Mouse (Mus musculus) embryonic facial prominence, embryonic 14.5 days (tissue): ENCODE measurements around the gene Cul3. TPM values are rescaled to one million over a fixed set of nuclear protein-coding genes. Genes with fewer than 3 reads are reported as not detected.

ENCODE experiments used
- ATAC-seq: fragments of 200-750 bp; cut with Nextera tagmentation; 2 replicates; pipeline ENCODE4 v1.8.0; 2017; ENCODE audit warnings: low read depth, moderate number of reproducible peaks, moderate TSS enrichment
- DNase-seq: peaks from one replicate; pipeline ENCODE4 v3.0.0-alpha.2; 2015; ENCODE audit warnings: low spot score
- H3K27ac ChIP-seq: fragments of 300-500 bp; sonication (generic); replicated peaks from 2 replicates; pipeline ENCODE4 v1.5.1; 2014; ENCODE audit warnings: low read depth, mild to moderate bottlenecking, low read length, moderate library complexity
- H3K27me3 ChIP-seq: fragments of 300-500 bp; sonication (generic); replicated peaks from 2 replicates; pipeline ENCODE4 v1.6.1; 2014; ENCODE audit warnings: low read length; ENCODE audit not compliant: control insufficient read depth, insufficient read depth
- H3K36me3 ChIP-seq: fragments of 300-500 bp; sonication (generic); 2 replicates; pipeline ENCODE4 v1.6.1; 2014; ENCODE audit warnings: low read length, mixed read lengths; ENCODE audit not compliant: control insufficient read depth, insufficient read depth
- H3K4me1 ChIP-seq: fragments of 300-500 bp; sonication (generic); 2 replicates; pipeline ENCODE4 v1.6.1; 2014; ENCODE audit warnings: antibody characterized with exemption, low read length; ENCODE audit not compliant: control insufficient read depth, insufficient read depth
- H3K4me2 ChIP-seq: fragments of 300-500 bp; sonication (generic); 2 replicates; pipeline ENCODE4 v1.6.1; 2014; ENCODE audit warnings: low read depth, mild to moderate bottlenecking, low read length, moderate library complexity, mixed read lengths
- H3K4me3 ChIP-seq: fragments of 300-500 bp; sonication (generic); 2 replicates; pipeline ENCODE4 v1.5.1; 2014; ENCODE audit warnings: low read depth, mild to moderate bottlenecking, low read length
- H3K9ac ChIP-seq: fragments of 300-500 bp; sonication (generic); 2 replicates; pipeline ENCODE4 v1.6.1; 2014; ENCODE audit warnings: low read depth, mild to moderate bottlenecking, low read length, moderate library complexity, mixed read lengths
- H3K9me3 ChIP-seq: fragments of 300-500 bp; sonication (generic); 2 replicates; pipeline ENCODE4 v1.6.1; 2016; ENCODE audit warnings: low read length; ENCODE audit not compliant: control insufficient read depth
- WGBS: fragments of 180-500 bp; shearing (Covaris S2); extraction: QIAGEN DNeasy Blood & Tissue Kit; methylation state at CpG from one replicate; pipeline ENCODE4 v1.1.7; 2014; 5-methylcytosine and 5-hydroxymethylcytosine counted together
- polyA plus RNA-seq: library from polyadenylated mRNA; unstranded; fragments of >200 nt; fragmentation: Nextera tagmentation; extraction: Ambion mirVana; gene quantifications from 2 replicates; pipeline ENCODE4 v1.2.1, GENCODE M21; 2014

Gene Cul3
- polyA plus RNA-seq = 57.1 and 63.4 TPM in 2 replicates

DNA sequence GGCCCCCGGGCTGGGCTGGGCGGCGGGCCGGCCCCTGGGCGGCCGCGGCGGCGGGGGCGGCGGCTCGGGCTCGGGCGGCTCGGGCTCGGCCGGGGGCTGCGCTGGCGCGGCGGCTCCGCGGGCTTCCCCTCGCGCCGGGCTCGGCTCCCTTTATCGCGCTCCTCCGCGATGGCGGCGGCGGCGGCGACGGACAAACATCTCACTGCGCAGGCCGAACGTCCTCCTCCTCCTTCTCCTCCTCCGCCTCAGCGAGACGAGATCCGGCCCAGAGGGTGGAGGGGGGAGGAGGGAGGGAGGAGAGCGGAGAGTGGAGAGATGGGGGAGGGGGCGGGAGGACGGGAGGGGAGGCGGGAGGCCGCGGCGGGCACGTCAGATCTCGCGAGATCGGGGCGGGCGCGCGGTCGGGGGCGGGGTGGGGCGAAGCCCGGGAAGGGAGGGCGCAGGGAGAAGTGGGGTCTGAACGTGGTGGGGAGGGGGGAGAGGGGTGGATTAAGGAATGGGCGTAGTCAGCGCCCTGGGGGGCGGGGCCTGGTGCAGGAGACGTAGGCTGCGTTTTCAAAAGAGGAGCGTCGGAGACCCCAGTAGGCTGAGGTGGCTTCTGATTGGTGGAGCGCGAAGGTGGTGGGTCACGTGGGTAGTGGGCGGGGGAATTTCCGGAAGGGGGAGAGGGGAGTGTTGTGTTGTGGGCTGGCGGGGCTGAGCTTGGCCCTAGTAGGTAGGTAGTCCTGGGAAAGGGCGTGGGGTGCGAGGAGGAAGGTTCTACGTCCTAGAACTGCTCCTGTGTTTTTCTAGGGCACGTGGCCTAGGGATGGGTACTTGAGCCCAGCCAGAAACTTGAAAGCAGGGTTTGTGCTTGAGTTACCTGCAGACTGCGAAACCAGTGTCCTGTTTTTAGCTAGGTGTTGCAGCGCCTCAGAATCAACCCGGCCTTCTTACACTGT is at the start of gene Cul3:
Gene Cul3 (minus strand): TSS at position 45 of the 941 bp plus-strand sequence.
- H3K4me1 ChIP-seq = peaks cover 19% of the 10 kb centered on the region
- H3K27me3 ChIP-seq = no peaks in the 10 kb centered on the region
- H3K4me3 ChIP-seq = peak within 1 kb of the TSS; percentile 98
- DNase-seq = peak; percentile 99
- H3K4me2 ChIP-seq = peak within 1 kb of the TSS; percentile 78
- no peaks in the 10 kb centered on the region for H3K36me3 ChIP-seq
- peak; percentile 98 for ATAC-seq
- 2% methylated on average over 32 of the region's 85 CpGs for WGBS
- no peaks in the 10 kb centered on the region for H3K9me3 ChIP-seq
- H3K27ac ChIP-seq = peak within 1 kb of the TSS; percentile 98
- peak within 1 kb of the TSS; percentile 98 for H3K9ac ChIP-seq

DNA sequence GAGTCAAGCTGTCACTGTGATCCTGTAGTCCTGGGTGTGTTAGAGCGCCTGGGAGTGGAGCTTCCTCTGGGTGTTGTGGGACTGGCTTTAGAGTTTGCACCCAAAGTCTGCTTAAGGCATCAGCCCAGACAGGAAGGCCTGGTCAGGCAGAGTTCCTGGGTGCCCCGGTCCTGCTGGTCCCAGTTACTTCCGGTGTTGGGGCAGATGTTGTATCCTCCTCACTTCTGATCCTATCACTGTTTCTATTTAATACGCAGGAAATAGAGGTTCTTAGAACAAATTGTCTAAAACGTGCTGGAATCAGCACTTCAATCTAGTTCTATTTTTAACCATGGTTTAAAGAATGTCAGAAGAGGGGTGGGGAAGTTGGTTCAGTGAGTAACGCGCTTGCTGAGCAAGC is 49.2 kb upstream of the Cul3 start:
- no peaks in the 10 kb centered on the region for H3K36me3 ChIP-seq
- no peaks in the 10 kb centered on the region; the same call in 1 of the 2 replicates for H3K4me1 ChIP-seq
- no peak for ATAC-seq

DNA sequence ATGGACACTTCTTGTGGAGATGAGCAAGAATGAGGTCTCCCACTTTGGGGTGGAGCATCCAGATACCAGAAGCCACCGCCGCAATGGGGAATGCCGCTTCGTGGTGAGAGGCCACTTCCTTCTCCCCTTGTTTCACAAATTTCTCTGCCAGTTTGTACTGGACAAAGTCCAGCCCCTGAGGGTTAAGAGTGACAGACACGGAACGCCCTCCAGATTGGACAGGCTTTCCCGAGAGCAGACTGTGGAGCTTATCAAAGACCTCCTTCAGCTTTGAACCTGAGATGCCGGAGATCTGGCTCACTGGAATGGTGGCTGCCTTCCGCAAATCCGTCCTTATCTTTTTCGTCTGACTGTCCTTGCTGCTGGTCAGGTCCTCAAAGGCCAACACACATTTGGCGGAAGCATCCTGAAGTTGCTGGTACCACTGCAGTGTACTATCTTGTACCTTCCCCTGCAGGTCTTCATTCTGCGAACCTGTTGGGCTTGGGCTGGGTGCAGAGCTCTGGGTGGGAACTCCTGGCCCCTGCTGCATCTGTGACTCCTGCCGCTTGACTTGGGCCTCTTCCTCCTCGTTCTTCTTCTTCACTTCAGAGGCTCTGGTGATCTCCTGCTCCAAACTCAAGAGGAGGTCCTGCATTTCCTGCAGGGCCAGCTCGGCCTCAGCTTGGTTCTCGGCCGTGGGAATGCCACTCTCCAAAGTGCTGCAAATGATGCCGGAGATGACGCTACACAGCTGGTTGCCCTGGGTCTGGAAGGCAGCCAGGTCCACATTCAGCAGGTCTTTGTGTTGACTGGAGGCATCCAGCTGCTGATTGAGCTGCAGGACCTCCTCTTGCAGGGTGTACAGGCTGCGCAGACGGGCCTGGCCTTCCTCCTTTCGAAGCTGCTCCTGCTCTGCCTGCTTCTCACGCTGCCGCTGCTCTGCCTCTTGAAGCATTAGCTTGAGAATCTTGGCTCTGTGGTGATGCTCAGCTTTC is 43.6 kb upstream of the Cul3 start:
- peak; percentile 55; the same call in 1 of the 2 replicates for ATAC-seq
- 76% methylated on average over 25 of the region's 25 CpGs for WGBS
- H3K36me3 ChIP-seq = no peaks in the 10 kb centered on the region
- H3K9me3 ChIP-seq = no peaks in the 10 kb centered on the region
- H3K4me2 ChIP-seq = no peak overlapping the region
- H3K4me1 ChIP-seq = no peaks in the 10 kb centered on the region
- DNase-seq = peak; percentile 60
- no peak overlapping the region for H3K4me3 ChIP-seq
- no peaks in the 10 kb centered on the region for H3K27me3 ChIP-seq
- H3K27ac ChIP-seq = no peak overlapping the region
- no peak overlapping the region for H3K9ac ChIP-seq

More for the DNA sequence above, 49.2 kb upstream of the Cul3 start:
- no peak for DNase-seq
- H3K4me2 ChIP-seq = no peak overlapping the region
- H3K27me3 ChIP-seq = no peaks in the 10 kb centered on the region
- no peak overlapping the region for H3K4me3 ChIP-seq
- H3K9ac ChIP-seq = no peak overlapping the region
- WGBS = 76% methylated on average over 7 of the region's 7 CpGs
- no peaks in the 10 kb centered on the region for H3K9me3 ChIP-seq
- no peak overlapping the region for H3K27ac ChIP-seq

DNA sequence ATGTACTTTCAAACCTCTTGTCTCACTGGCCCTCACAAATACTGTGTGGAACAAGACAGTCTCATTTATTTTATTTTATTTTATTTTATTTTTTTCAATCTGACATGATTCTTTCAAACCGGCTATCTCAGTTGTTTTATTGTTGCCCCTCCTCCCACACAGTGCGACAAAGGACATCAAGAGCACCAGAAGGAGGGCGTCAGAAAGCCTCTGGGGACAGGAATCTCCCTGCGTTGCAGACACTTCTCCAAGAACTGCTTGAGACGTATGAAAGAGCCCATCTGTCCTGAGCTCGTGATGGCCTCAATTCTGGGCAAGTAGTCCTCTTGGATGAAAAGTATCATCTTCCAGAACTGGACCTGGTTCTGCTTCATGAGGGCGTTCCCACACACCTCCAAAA is 42.6 kb upstream of the Cul3 start:
- no peaks in the 10 kb centered on the region for H3K36me3 ChIP-seq
- no peak overlapping the region for H3K4me2 ChIP-seq
- no peak overlapping the region for H3K4me3 ChIP-seq
- H3K9me3 ChIP-seq = no peaks in the 10 kb centered on the region
- H3K27me3 ChIP-seq = no peaks in the 10 kb centered on the region
- WGBS = 71% methylated on average over 7 of the region's 7 CpGs
- no peaks in the 10 kb centered on the region for H3K4me1 ChIP-seq
- H3K27ac ChIP-seq = no peak overlapping the region
- H3K9ac ChIP-seq = no peak overlapping the region
- no peak for ATAC-seq
- DNase-seq = no peak

DNA sequence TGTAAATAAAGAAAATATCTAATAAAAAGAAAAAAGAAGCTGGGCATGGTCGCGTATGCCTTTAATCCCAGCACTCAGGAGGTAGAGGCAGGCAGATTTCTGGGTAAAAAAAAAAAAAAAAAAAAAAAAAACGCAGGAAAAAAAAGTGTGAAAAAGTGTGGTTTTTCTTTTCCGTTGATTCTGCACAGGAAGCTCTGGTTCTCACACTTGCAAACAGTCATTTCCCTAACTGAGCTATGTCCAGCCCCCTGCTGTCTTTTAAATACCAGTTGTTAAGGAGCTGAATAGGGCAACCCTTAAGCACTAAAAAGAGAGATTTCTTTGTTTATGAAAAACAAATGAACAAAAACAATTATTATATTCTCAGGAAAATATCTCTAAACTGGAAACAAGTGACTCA is 41.0 kb upstream of the Cul3 start:
- 20% methylated on average over 4 of the region's 4 CpGs for WGBS
- Histone ChIP-seq H3K4me3 (no peak overlapping the region), H3K36me3 (no peaks in the 10 kb centered on the region), H3K4me1 (no peaks in the 10 kb centered on the region), H3K9me3 (peaks cover 1% of the 10 kb centered on the region; the same call in 1 of the 2 replicates), H3K27ac (no peak overlapping the region), H3K4me2 (no peak overlapping the region), H3K27me3 (no peaks in the 10 kb centered on the region), H3K9ac (no peak overlapping the region)
- no peak for ATAC-seq
- no peak for DNase-seq

DNA sequence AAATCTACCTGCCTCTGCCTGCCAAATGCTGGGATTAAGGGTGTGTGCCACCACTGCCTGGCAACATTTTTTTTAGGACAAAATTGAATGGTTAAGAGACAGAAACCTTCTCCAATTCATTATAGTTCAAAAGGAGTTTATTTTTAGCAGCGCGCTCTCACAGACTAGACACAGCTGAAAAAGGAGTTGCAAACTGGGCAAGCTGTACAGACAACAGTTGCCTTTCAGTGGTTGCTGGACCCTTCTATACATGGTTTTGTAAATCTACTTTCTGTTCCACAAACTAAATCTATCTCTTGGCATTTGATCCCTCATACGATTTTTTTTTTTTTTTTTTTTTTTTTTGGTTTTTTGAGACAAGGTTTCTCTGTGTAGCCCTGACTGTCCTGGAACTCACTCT is 31.7 kb upstream of the Cul3 start:
- Histone ChIP-seq H3K27ac (no peak overlapping the region), H3K36me3 (no peaks in the 10 kb centered on the region), H3K4me2 (no peak overlapping the region), H3K9me3 (peaks cover 6% of the 10 kb centered on the region; the same call in 1 of the 2 replicates), H3K9ac (no peak overlapping the region), H3K4me3 (no peak overlapping the region), H3K27me3 (no peaks in the 10 kb centered on the region), H3K4me1 (no peaks in the 10 kb centered on the region)
- 85% methylated on average over 3 of the region's 3 CpGs for WGBS
- ATAC-seq = no peak
- no peak for DNase-seq

DNA sequence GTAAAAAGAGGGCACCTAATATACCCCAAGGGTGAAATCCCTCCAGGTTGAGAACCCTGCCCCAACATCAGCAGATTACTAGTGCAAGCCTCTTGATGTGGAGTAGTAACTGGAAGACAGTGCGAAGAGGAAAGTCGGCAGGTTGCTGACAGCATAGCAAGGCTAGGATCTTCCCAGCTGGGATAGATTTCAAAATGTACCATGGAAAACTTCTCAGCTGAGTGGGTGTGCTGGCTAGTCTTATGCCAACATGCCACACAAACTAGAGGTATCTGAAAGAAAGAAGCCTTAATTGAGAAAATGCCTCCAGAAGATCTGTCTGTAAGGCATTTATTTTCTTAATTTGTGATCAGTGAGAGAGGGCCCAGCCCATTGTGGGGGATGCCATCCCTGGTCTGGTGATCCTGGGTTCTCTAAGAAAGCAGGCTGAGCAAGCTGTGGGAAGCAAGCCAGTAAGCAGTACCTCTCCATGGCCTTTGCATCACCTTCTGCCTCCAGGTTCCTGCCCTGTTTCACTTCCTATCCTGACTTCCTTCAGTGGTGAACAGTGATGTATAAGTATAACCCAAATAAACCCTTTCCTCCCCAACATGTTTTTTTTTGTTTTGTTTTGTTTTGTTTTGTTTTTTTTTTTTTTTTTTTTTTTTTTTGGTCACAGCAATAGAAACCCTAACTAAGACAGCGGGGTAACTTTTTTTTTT is 31.1 kb upstream of the Cul3 start:
- Histone ChIP-seq H3K27ac (no peak overlapping the region), H3K9ac (no peak overlapping the region), H3K4me1 (no peaks in the 10 kb centered on the region), H3K4me2 (no peak overlapping the region), H3K9me3 (peaks cover 5% of the 10 kb centered on the region; the same call in 1 of the 2 replicates), H3K4me3 (no peak overlapping the region), H3K27me3 (no peaks in the 10 kb centered on the region), H3K36me3 (no peaks in the 10 kb centered on the region)
- 81% methylated on average over 3 of the region's 3 CpGs for WGBS
- ATAC-seq (no peak), DNase-seq (no peak)

DNA sequence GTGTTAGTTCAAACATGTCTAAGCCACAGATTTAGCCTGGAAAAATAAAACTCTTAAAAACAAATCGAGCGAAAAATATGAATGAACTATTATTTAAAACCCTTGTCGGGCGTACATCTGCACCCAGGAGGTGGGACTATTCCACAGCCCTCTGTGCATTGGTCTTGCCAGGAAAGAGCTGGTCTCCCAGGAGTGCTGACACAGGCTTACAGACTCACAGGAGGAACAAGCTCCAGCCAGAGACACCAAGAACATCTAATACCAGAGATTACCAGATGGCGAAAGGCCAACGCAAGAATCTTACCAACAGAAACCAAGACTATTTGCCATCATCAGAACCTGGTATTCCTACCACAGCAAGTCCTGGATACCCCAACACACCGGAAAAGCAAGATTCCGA is 23.2 kb upstream of the Cul3 start:
- Histone ChIP-seq H3K4me2 (no peak overlapping the region), H3K27ac (no peak overlapping the region), H3K27me3 (no peaks in the 10 kb centered on the region), H3K9ac (no peak overlapping the region), H3K9me3 (no peaks in the 10 kb centered on the region), H3K4me3 (no peak overlapping the region), H3K4me1 (no peaks in the 10 kb centered on the region), H3K36me3 (no peaks in the 10 kb centered on the region)
- 91% methylated on average over 8 of the region's 8 CpGs for WGBS
- no peak for ATAC-seq
- DNase-seq = no peak
